Mouse (Mus musculus) G1E (cell line): ENCODE measurements around the gene Gm10570. TPM values are rescaled to one million over a fixed set of nuclear protein-coding genes. Genes with fewer than 3 reads are reported as not detected.

Experiments used
- ATAC-seq: 2 replicates; pipeline ENCODE4 v1.8.0; 2016; ENCODE audit warnings: mild to moderate bottlenecking; ENCODE audit not compliant: insufficient number of reproducible peaks, poor library complexity, low FRiP score, severe bottlenecking; ENCODE audit errors: extremely low read depth
- DNase-seq: peaks from one replicate; pipeline ENCODE4 v3.0.0; 2012; ENCODE audit warnings: low spot score
- H3K27me3 ChIP-seq: 2 replicates; pipeline ENCODE4 v1.6.1; 2012; ENCODE audit warnings: mild to moderate bottlenecking, low read length, inconsistent platforms; ENCODE audit not compliant: insufficient read depth
- H3K36me3 ChIP-seq: replicated peaks from 2 replicates; pipeline ENCODE3; 2012; ENCODE audit warnings: mild to moderate bottlenecking, inconsistent platforms
- H3K4me1 ChIP-seq: 2 replicates; pipeline ENCODE4 v1.6.1; 2012; ENCODE audit warnings: low read depth, low read length, inconsistent platforms, mixed read lengths; ENCODE audit not compliant: insufficient read depth
- H3K4me3 ChIP-seq: 2 replicates; pipeline ENCODE4 v1.5.1; 2012; ENCODE audit warnings: low read depth, mild to moderate bottlenecking, inconsistent platforms, low read length, moderate library complexity, mixed read lengths
- H3K9me3 ChIP-seq: replicated peaks from 2 replicates; pipeline ENCODE4 v1.6.1; 2012; ENCODE audit warnings: inconsistent platforms
- CTCF ChIP-seq: IDR thresholded peaks from 2 replicates; pipeline ENCODE4 v1.5.1; 2012; ENCODE audit warnings: low read depth, low read length, inconsistent platforms, mixed read lengths
- GATA1 ChIP-seq: IDR thresholded peaks from 2 replicates; pipeline ENCODE4 v1.6.1; 2012; ENCODE audit warnings: borderline replicate concordance, low read length, inconsistent platforms, mixed read lengths
- GATA2 ChIP-seq: IDR thresholded peaks from 2 replicates; pipeline ENCODE4 v1.6.1; 2012; ENCODE audit warnings: low read depth, low read length, inconsistent platforms, borderline replicate concordance
- POLR2AphosphoS5 ChIP-seq: IDR thresholded peaks from 2 replicates; pipeline ENCODE4 v1.6.1; 2012; ENCODE audit warnings: low read depth, low read length, inconsistent platforms; ENCODE audit not compliant: insufficient replicate concordance
- TAL1 ChIP-seq: conservative IDR thresholded peaks from 2 replicates; pipeline ENCODE4 v1.6.1; 2012; ENCODE audit warnings: low read depth, low read length, inconsistent platforms, mixed read lengths
- polyA plus RNA-seq: library from polyadenylated mRNA; stranded (reverse); fragments of >175 nt; gene quantifications from 2 replicates; pipeline ENCODE4 v1.2.3, GENCODE M21; 2012
- total RNA-seq, 2 experiments: library from RNA; stranded (forward) in 1 of 2; stranded (reverse) in 1 of 2; fragments of 200-1000 nt in 1 of 2; fragments of >200 nt in 1 of 2; fragmentation: Nextera tagmentation in 1 of 2; gene quantifications; 2 replicates each; pipeline ENCODE4 v1.2.3; 2014 to 2017

Gene Gm10570
- total RNA-seq (2014; fragmentation: Nextera tagmentation): not detected in 2 replicates
- total RNA-seq (2017): not detected in 2 replicates
- not detected in 2 replicates for polyA plus RNA-seq

DNA sequence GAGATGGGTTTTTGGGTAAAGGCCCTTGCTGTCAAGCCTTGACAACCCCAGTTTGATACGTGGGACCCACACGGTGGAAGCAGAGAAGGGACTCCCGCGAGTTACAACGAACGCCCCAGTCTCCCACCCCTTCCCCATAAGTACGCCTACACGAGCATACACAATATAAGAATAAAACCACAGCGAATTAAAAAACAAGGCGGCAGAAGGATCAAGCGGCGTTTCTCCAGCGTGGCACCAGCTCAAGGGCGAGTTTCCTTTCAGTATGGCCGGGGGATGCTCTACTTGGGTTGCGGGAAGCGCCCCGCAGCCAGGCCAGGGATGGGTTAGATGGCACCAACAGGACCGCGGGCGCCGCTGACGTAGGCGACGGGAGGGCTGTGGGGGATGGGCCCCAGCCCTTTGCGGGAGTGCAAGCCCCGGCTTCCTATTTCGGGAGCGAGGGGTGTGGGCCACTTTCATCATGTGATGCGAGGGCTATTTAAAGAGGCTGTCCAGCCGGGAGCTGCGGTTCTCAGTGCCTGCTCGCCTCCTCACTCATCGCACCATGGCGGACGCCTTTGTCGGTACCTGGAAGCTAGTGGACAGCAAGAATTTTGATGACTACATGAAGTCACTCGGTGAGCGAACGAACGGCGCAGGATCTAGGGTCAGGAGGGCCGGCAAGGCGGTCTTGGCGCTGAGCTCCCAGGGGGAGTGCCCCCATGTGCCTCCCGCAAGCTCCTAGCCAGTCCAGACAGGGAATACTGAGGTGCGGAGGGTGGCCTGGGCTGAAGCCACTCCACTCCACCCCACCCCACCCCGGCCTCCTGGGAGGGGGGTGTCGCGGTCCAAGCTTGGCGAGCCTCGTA, at the start of gene Gm10570, which contains the start of gene Fabp3:
TSS of gene Gm10570 (minus strand) at position 444 of the 851 bp plus-strand sequence.
TSS of gene Fabp3 (plus strand) at position 365 of the 851 bp plus-strand sequence.
- Histone ChIP-seq H3K27me3 (peaks cover 58% of the 10 kb centered on the region), H3K9me3 (no peaks in the 10 kb centered on the region), H3K4me1 (peaks cover 14% of the 10 kb centered on the region), H3K36me3 (peaks cover 8% of the 10 kb centered on the region), H3K4me3 (no peak within 1 kb of the TSS)
- TF ChIP-seq GATA1: no peak
- TF ChIP-seq TAL1: no peak
- no peak for TF ChIP-seq CTCF
- no peak for TF ChIP-seq POLR2AphosphoS5
- no peak for TF ChIP-seq GATA2
- DNase-seq (no peak), ATAC-seq (no peak)

DNA sequence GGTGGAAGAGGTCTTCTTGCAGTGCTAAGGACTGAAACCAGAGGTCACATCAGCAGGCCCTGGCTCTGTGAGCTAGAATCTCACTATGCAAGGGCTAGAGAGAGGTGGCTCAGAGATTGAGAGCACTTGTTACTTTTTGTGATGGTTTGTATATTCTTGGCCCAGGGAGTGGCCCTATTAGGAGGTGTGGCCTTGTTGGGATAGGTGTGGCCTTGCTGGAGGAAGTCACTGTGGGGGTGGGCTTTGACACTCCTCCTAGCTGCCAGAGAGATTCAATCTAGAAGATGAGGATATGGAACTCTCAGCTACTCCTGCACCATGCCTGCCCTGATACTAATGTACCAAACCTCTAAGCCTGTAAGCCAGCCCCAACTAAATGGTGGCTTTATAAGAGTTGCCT, 49.5 kb upstream of the Gm10570 start:
- peak overlapping the region; percentile 3; the same call in 1 of the 2 replicates for H3K4me3 ChIP-seq
- ATAC-seq (no peak), DNase-seq (no peak)
- H3K27me3 ChIP-seq: no peaks in the 10 kb centered on the region
- H3K36me3 ChIP-seq: peaks cover 63% of the 10 kb centered on the region
- peaks cover 35% of the 10 kb centered on the region for H3K4me1 ChIP-seq
- no peak for TF ChIP-seq GATA2
- TF ChIP-seq GATA1: no peak
- no peak for TF ChIP-seq TAL1
- no peak for TF ChIP-seq POLR2AphosphoS5
- no peak for TF ChIP-seq CTCF
- H3K9me3 ChIP-seq: no peaks in the 10 kb centered on the region

DNA sequence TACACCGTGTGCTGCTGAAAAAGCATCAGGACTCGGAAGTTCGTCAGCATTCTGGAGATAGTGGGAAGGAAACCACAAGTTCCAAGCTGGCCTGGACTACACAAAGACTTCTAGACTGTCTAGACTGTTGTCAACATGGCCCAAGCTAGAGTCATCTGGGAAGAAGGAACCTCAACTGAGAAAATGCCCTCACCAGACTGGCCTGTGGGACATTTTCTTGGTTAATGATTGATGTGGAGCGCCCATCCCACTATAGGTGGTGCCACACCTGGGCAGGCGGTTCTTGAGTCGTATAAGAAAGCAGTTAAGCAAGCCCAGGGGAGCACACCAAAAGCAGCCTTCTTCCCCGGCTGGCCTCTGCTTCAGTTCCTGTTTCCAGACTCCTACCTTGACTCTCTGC, 44.1 kb upstream of the Gm10570 start:
- Histone ChIP-seq H3K36me3 (peaks cover 97% of the 10 kb centered on the region), H3K4me3 (no peak overlapping the region), H3K27me3 (no peaks in the 10 kb centered on the region), H3K9me3 (no peaks in the 10 kb centered on the region), H3K4me1 (peaks cover 5% of the 10 kb centered on the region; the same call in 1 of the 2 replicates)
- DNase-seq (no peak), ATAC-seq (no peak)
- TF ChIP-seq GATA1 (no peak), TAL1 (no peak), GATA2 (no peak), POLR2AphosphoS5 (no peak), CTCF (no peak)

DNA sequence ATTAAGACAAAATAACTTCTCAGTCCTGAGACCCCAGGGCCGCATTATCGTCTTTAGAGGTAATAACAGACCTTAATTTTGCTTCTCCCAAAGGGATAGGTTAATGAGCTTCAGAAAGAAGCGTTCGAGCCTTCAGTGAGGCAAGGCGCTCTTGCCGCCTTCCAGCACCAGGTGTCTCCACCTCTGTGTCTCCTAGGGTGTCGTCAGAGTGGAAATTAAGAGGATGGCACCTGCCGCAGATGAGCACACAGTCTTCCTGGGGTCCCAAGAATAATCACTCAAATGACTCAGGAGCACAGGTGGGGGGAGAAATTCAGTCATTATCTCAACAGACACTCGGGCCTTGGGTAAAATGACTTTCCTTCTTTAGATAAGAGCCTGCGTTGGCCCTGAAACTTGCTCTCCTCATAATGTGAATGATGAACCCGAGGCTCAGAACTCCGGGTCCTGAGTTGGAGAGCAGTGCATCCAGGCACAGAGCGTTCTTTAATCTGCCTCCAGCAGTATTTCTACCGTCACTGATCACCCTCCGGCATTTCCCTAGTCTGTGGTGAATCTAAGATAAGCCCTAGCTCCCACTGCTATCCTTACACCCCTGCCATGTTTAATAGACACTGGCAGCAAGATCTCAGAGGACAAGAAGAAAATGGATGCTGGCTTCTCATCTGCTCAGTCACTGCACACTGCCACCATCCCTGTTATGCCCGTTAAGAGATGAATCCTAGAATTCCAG, 42.4 kb upstream of the Gm10570 start:
- H3K36me3 ChIP-seq: peaks cover 94% of the 10 kb centered on the region
- TF ChIP-seq GATA1 (no peak), TAL1 (no peak)
- no peak for ATAC-seq

DNA sequence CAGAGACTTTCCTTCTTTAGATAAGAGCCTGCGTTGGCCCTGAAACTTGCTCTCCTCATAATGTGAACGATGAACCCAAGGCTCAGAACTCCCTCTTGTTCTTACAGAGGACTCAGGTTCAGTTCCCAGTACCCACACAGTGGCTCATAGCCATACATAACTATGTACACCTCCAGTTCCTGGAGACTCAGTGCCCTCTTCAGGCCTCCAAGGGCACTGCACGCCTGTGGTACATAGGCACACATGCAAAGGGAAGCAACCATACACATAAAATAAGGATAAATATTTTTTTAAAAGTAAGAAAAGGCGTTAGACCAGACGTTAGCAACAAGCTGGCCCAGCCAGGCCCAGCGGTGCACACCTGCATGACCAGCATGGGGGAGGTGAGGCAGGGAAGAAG, 41.2 kb upstream of the Gm10570 start:
- ATAC-seq: no peak
- TF ChIP-seq CTCF (no peak), POLR2AphosphoS5 (no peak), TAL1 (no peak), GATA2 (no peak), GATA1 (no peak)

More for the DNA sequence above, 42.4 kb upstream of the Gm10570 start:
- Histone ChIP-seq H3K27me3 (no peaks in the 10 kb centered on the region), H3K9me3 (no peaks in the 10 kb centered on the region), H3K4me3 (no peak overlapping the region), H3K4me1 (peaks cover 2% of the 10 kb centered on the region; the same call in 1 of the 2 replicates)
- DNase-seq: no peak

DNA sequence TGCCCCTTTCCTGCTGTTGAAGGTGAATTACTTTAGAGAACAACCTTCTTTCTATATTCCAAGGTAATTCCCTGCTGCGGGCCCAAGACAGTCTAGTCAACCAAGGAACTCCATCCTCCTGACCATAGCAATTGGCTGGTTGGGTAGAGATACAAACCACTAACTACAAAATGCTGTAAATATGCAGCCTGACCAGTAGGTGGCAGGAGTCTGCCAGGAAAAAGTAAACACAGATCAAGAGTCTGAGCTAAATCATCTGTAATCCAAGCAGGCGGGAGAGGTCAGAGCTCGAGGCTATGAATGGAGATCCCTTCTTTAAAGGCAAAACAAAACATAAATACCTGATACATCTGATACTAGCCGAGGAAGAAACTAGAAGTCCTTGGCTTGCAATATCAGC, 33.2 kb upstream of the Gm10570 start:
- Histone ChIP-seq H3K4me3 (no peak overlapping the region), H3K36me3 (peaks cover 71% of the 10 kb centered on the region), H3K27me3 (no peaks in the 10 kb centered on the region), H3K9me3 (no peaks in the 10 kb centered on the region), H3K4me1 (peaks cover 2% of the 10 kb centered on the region; the same call in 1 of the 2 replicates)
- peak; percentile 39 for DNase-seq
- ATAC-seq: peak; percentile 28; the same call in 1 of the 2 replicates
- TF ChIP-seq CTCF (peak; percentile 61), POLR2AphosphoS5 (no peak)

More for the DNA sequence above, 41.2 kb upstream of the Gm10570 start:
- H3K4me1 ChIP-seq: peaks cover under 1% of the 10 kb centered on the region; the same call in 1 of the 2 replicates
- H3K4me3 ChIP-seq: no peak overlapping the region
- DNase-seq: no peak
- H3K27me3 ChIP-seq: no peaks in the 10 kb centered on the region
- peaks cover 94% of the 10 kb centered on the region for H3K36me3 ChIP-seq
- no peaks in the 10 kb centered on the region for H3K9me3 ChIP-seq
